Mouse (Mus musculus): ENCODE data around the gene Art4. TPM values are rescaled to one million over a fixed set of nuclear protein-coding genes. Genes with fewer than 3 reads are reported as not detected.

Art4 gene
- total RNA-seq, 2 experiments from 2014 or later = 0.10 to 0.11 TPM

DNA sequence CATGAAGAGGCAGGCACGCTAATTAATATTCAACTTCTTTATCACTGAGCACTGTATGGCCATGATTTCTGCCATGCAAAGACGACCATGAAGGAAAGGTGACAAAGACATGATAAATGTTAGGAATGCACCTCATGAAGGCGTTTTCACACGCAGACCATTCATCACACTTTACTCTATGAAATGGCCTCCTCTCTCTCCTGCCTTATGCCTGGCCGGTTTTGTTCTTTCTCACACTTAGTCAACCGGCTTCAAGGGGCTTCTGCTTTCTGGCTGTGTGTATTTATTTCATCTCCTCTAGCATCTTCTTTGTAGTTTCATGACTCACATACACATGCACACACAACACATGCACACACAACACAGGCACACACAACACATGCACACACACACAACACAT lies 56.3 kb downstream of the Art4 start:
- intact Hi-C loops (cut with DNase I) = loop anchor here (10.0 kb wide), 1 partner anchor 256 kb away; no protein-coding TSS in a partner anchor
- TF ChIP-seq CTCF (IDR thresholded peaks at IDR 0.05) = no peak
- Histone ChIP-seq H3K27ac (no peak overlapping the region), H3K4me3 (no peak overlapping the region)
- no peak for DNase-seq

DNA sequence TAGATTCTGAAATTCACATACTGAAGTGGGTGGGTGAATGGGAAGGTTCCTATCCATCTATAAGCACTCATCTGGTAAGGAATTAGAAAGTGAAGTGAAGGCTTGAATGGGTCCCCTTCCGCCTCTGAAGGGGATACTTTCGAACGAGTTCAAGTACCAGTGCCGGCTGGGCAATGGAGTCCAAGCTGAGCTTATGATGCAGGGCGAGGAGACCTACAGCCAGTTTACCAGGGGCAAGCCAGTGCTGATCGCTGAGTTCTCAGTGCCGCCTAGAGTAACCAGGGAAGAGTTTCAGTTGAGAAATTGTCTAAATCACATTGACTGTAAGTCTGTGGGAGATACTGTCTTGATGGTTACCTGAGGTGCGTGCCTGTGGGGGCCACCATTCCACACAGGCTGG lies 56.8 kb downstream of the Art4 start:
- no peak for DNase-seq
- no peak overlapping the region for H3K4me3 ChIP-seq
- H3K27ac ChIP-seq = no peak overlapping the region
- intact Hi-C loops (cut with DNase I) = loop anchor here (10.0 kb wide), 1 partner anchor 256 kb away; no protein-coding TSS in a partner anchor
- no peak for TF ChIP-seq CTCF (IDR thresholded peaks at IDR 0.05)

Small RNAs within 50 kb of the gene (microRNA-seq; reads per million reads assigned to microRNA genes)
- not detected for gene Gm44364

Other genes with a start within 250 kb of the Art4 start
- gene Plbd1, start 195.8 kb downstream of the Art4 start, total RNA-seq (2021) = 10 to 100 TPM; 13.0 to 28.1 TPM
- not detected for gene Gucy2c, start 76.0 kb downstream of the Art4 start, total RNA-seq (2021)
- 1 to 10 TPM; 4.2 to 4.5 TPM for gene Hist4h4, start 53.3 kb downstream of the Art4 start, total RNA-seq (2021)
- 10 to 100 TPM; 12.4 to 13.8 TPM for gene H2afj, start 49.5 kb downstream of the Art4 start, total RNA-seq (2021)
- gene BC049715, start 30.1 kb downstream of the Art4 start, total RNA-seq (2021) = under 1 TPM in 1 of 2 experiments, not detected in 1; 0.28 TPM
- 10 to 100 TPM; 48.4 to 54.7 TPM for gene Wbp11, start 29.5 kb downstream of the Art4 start, total RNA-seq (2021)
- gene Smco3, start 22.3 kb downstream of the Art4 start, total RNA-seq (2021) = not detected
- 100 to 1,000 TPM in 1 of 2 experiments, 10 to 100 TPM in 1; 52.8 to 161 TPM for gene Mgp, start 18.1 kb upstream of the Art4 start, total RNA-seq (2021)
- under 1 TPM in 1 of 2 experiments, not detected in 1; 0.20 TPM for gene Erp27, start 64.4 kb upstream of the Art4 start, total RNA-seq (2021)
- not detected for gene Pde6h, start 66.1 kb upstream of the Art4 start, total RNA-seq (2021)
- gene Arhgdib, start 84.2 kb upstream of the Art4 start, total RNA-seq (2021) = 10 to 100 TPM in 1 of 2 experiments, 1 to 10 TPM in 1; 4.9 to 10.2 TPM

All from gastrocnemius, adult 2 months (tissue).